Mouse (Mus musculus): Measurements from ENCODE around the gene Lcn2.

GRCm38 (mm10) chr2:32342039-32342438, 46.0 kb downstream of the Lcn2 start:
- TF ChIP-seq POLR2A (IDR thresholded peaks at IDR 0.05; ENCODE audit: control insufficient read depth, extremely low read depth, insufficient read depth, low read length, poor library complexity) (no peak), CTCF (IDR thresholded peaks at IDR 0.05; ENCODE audit: borderline replicate concordance, control insufficient read depth, extremely low read depth, insufficient read depth, low read length, poor library complexity) (no peak)

Data from thymus, adult 2 months (tissue).